Mouse (Mus musculus): ENCODE measurements around the gene Rplp2.

Gene Rplp2

DNA sequence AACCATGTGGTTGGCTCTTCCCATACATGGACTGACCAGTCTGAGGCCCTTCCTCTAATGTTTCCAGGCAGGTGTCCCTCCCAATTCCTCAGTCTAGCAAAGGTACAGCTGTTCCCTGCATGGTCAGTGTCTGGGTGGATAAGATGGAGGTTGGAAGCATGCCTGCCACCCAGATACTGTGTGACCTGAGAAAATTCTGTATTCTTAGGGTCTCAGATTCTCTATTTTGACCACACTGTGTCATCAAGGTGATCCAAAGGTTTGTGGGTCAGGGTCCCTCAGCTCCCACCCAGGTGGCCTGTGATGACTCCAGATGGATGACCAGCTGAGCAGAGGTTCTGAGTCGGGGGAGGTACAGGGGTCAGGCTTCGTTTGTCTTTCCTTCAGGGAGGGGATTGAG, 38.0 kb downstream of the Rplp2 start:
- no peak for DNase-seq

DNA sequence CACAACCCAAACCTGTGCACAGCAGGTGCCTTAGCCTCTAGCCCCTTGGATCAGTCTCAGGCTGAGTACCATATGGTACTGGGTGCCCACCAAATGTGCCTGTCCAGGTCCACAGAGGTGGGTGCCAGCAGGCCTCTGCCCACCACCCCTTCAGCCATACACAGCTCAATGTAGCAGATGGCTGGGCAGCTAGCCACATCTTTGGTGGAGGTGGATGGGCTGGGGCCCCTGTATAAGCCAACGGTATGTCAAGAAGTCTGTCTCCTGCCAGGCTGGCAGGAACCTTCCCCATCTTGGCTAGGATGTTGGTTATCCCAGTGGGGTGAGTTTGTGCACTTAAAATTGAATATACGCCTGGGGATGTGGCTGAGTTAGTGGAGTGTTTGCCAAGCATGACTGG, 38.4 kb downstream of the Rplp2 start:
- no peak for DNase-seq

DNA sequence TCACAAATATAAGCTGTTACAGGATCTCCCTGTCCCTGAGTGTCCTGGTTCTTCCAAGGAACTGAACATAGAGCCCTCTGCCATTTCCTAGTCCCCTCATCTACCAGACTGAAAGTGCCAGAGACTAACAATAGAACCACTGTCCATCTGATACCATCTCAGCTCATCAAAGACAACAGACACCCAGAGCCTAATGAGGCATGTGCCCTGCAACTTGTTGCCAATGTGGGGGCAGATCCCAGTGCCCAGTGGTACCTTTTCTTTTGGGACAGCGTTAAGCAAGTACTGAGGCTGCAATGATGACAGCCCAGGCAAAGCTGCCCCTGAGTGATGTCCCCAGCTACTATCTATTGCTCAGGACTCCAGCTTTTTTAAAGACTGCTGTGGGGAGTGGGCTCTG, 39.1 kb downstream of the Rplp2 start:
- DNase-seq: no peak

DNA sequence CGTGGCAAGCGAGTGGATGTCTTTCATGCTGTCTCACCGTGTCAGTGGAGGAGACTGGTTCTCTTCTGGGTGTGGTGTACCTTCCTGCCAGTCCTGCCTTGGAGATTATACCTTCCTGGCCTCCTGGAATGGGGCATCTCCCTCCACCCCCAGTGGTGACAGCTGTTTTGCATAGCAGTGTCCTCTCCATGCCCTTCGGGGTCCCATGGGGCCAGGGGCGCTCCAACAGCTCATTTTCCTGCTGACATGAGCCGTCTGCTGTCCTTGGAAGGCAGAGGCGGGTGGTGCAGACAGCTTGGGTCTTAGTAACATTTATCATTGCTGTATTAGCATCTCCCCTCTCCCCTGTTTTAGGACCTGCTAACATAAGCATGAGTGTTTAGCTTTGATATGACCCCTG, 40.0 kb downstream of the Rplp2 start:
- no peak for DNase-seq

DNA sequence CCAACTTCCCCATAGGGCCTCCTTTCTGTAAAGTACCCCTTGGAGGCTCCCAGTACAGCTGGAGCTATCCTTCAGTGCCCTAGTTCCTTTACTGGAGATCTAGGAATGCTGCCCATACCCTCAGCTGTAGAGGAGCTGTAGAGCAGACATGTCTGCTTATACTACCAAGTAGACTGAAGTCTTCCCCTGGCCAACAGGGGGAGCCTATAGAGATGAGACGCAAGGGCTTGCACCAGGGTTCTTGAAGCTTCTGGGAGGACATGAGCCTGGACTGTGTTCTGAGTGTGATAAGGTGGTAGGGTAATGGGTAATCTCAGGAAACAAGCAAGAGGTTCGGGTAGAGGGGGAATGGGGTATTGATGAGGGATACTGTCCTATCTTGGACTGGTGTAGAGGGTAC, 44.0 kb downstream of the Rplp2 start:
- DNase-seq: peak in 1 of 2 experiments; percentile 19

DNA sequence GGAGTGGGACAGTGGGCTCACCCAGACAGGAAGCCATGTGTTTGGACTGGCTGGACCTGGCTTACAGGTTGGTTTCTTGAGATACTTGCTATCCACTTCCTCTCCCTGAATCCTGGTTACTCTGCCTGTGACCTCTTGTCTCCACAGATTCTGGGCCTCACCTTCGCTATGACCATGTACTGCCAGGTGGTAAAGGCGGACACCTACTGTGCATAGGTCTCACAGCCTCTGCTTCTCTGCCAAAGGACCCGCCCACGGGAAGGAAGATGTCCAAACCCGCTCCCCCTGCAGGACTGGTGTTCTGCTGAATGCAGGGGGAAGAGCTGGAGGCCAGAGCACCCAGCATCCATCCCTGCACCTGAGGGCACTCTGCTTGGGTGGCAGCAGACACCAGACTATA, 45.6 kb downstream of the Rplp2 start:
- DNase-seq: no peak

DNA sequence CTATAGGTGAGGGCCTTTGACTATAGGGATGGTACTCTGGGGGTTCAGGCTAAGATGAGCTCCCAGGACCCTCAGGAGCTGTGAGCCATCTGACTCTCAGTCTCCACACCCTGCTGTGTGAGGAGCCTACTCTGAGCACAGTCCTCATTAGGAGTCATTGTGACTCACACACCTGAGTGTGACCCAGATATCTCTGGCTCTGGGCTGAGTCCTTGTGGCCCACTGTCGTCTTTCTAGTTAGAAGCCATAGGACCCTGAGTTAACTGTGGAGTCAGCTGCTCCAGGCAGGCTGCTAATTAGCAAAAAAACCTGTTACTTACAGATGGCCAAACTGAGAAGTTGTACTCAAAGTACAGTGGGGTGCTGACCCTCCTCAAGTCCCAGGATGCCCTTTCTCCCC, 46.6 kb downstream of the Rplp2 start:
- DNase-seq: no peak

DNA sequence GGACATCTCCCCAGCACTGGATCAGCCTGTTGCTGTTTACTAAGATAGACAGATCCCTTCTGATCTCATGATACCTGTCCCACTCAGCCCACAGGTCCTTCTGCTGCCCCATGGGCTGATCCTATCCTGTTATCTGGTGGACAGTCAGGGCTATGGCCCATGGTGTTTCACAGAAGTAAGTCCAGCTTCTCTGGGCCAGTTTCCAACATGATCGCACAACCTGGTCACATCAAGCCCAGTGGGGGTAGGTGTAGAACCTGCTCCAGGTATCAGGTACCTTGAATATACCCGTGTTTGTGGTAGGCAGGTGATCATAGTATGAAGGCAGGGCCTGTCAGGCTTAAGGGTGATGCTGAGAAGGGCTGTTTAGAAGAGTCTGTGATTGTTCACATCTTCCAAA, 48.2 kb downstream of the Rplp2 start:
- no peak for DNase-seq

DNA sequence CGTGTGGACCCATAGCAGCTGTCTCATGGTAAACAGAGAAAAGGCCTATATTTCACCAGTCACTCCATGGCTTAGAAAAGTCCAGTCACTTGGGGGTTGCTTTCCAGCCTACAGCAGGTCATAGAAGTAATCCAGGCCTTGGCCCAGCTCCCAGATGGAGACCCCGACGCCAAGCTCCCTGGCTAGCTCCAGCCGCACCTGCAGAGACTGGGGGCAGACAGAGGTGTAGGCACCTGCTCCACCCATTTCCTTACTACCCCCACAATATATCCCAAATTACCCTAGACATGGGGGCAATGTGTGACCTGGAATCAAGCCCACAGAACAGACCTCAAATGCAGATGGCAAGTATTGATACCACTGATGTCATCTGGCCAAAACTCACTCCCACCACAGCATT, 48.8 kb downstream of the Rplp2 start:
- no peak for DNase-seq

DNA sequence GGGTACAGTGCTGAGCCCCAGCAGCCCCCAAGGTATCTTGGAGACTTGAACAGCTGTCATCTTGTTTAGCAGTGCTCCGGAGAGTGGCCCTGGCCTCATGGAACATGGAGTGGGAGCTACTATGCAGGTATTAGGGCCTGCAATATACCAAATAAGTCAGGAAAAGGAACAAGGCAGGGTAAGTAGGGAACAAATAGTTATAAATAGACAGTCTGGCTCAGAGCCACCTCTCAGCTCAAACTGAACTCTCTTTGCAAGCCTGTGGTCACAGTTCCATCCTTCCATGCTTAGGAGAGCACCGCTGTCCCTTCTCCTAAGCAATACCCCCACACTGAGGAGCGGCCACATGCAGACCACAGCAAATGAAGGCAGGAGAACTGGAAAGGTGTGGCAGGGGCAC, 50.4 kb downstream of the Rplp2 start:
- DNase-seq: no peak
